In genomic region chr8:29765831-29766230, GRCm38 (mm10) we compare ENCODE assay signal across 21 mouse cellular contexts.
"Had no signal": no experiment of that assay in that cellular context is flagged by ENCODE, and none has a peak within 500 bp of the region (broad histone marks: within the 10 kb centered on the region; RNA-seq: fewer than 3 reads in every experiment).

No protein-coding gene starts in this region.

- H3K27ac ChIP-seq: heart, embryonic 10.5 days; heart, embryonic 13.5 days; heart, embryonic 15.5 days; hindbrain, embryonic 10.5 days; hindbrain, embryonic 12.5 days; hindbrain, embryonic 13.5 days; hindbrain, embryonic 14.5 days; hindbrain, embryonic 15.5 days; hindbrain, postnatal 0 days; intestine, embryonic 15.5 days; kidney, embryonic 15.5 days; kidney, postnatal 0 days; layer of hippocampus, adult 2 months; left cerebral cortex, adult 2 months had no signal

- H3K27me3 ChIP-seq: heart, embryonic 12.5 days; heart, embryonic 13.5 days; heart, embryonic 15.5 days; hindbrain, embryonic 12.5 days; hindbrain, embryonic 13.5 days; hindbrain, embryonic 15.5 days; intestine, embryonic 15.5 days; kidney, embryonic 15.5 days had no signal

- H3K4me1 ChIP-seq: heart, embryonic 10.5 days; heart, embryonic 12.5 days; heart, embryonic 13.5 days; heart, embryonic 15.5 days; hindbrain, embryonic 10.5 days; hindbrain, embryonic 12.5 days; hindbrain, embryonic 13.5 days; hindbrain, embryonic 15.5 days; intestine, embryonic 15.5 days; kidney, embryonic 15.5 days had no signal

- H3K36me3 ChIP-seq: heart, embryonic 10.5 days; heart, embryonic 12.5 days; heart, embryonic 13.5 days; heart, embryonic 15.5 days; hindbrain, embryonic 10.5 days; hindbrain, embryonic 12.5 days; hindbrain, embryonic 13.5 days; hindbrain, embryonic 15.5 days; intestine, embryonic 15.5 days; kidney, embryonic 15.5 days had no signal

- DNase-seq: heart, postnatal 10 days; heart, postnatal 14 days; heart, postnatal 36 days; heart, postnatal 4 days; layer of hippocampus, adult 9-11 months; layer of hippocampus, postnatal 36 days had no signal

- H3K4me3 ChIP-seq: heart, embryonic 10.5 days; heart, embryonic 12.5 days; heart, embryonic 13.5 days; heart, embryonic 15.5 days; hindbrain, embryonic 10.5 days; hindbrain, embryonic 12.5 days; hindbrain, embryonic 13.5 days; hindbrain, embryonic 15.5 days; intestine, embryonic 15.5 days; kidney, embryonic 15.5 days; layer of hippocampus, adult 2 months; left cerebral cortex, adult 2 months had no signal
